Mouse (Mus musculus): ENCODE data around the gene Usp4.

The Usp4 gene

GRCm38 (mm10) chr9:108342301-108342831, 5.3 kb upstream of the Usp4 start:
- no peak for DNase-seq (ENCODE audit: low spot score)

DNA sequence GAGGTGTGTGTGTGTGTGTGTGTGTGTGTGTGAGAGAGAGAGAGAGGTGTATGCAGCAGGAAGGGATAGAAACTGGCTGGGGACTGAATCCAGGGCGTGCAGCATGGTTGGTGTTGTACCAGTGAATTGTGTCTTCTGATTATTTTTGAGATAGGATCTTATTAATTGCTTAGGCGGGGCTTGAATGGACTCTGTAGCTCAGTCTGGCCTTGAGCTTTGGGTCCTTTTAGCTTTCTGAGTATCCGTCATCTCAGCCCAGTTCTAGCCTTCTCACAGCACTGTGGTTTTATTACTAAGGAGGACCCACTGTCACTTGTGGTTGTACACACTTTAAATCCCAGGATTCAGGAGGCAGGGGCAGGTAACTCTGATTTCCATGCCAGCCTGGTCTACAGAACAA, 4.3 kb upstream of the Usp4 start:
- no peak for DNase-seq (ENCODE audit: low spot score)

GRCm38 (mm10) chr9:108343835-108344234, 3.8 kb upstream of the Usp4 start:
- no peak for DNase-seq (ENCODE audit: low spot score)

DNA sequence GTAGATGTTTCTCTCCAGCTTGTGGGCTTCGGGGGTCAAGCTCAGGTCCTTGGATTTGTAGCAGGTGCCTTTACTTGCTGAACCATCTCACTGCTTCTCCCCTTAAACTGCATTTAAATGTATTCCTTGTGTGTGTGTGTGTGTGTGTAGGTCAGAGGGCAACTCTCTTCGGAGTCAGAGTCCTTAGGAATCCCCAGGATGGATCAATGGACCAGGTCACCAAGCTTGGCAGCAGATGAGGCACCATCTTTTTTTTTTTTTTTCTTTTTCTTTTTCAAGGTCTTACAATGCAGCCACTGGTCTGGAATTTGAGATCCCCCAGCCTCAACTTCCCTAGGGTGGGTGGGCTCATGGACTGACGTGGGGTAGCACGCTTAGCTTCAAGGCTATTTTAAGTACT, 3.2 kb upstream of the Usp4 start:
- no peak for DNase-seq (ENCODE audit: low spot score)

GRCm38 (mm10) chr9:108347024-108347423, 629 bp upstream of the Usp4 start:
- DNase-seq (ENCODE audit: low spot score), result no peak

- DNase-seq (ENCODE audit: low spot score), result no peak
Observed at GRCm38 (mm10) chr9:108348290-108348680, 632 bp downstream of the Usp4 start.

DNA sequence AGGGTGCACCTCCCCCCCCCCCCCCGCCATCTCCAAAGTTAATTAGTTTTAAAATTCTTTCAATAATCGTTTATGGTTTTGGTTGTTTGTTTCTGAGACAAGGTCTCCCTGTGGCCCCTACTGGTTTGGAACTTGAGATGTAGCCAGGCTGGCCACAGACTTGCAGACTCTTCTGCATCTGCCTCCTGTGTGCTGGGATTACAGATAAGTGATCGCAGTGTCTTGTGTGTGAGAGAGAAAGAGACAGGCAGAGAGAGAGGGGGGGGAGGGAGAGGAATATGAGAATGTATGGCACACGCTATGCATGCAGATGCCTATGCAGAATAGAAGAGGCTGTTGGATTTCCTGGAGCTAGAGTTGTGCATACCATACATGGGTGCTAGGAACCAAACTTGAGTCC, 2.1 kb downstream of the Usp4 start:
- no peak for DNase-seq (ENCODE audit: low spot score)

DNA sequence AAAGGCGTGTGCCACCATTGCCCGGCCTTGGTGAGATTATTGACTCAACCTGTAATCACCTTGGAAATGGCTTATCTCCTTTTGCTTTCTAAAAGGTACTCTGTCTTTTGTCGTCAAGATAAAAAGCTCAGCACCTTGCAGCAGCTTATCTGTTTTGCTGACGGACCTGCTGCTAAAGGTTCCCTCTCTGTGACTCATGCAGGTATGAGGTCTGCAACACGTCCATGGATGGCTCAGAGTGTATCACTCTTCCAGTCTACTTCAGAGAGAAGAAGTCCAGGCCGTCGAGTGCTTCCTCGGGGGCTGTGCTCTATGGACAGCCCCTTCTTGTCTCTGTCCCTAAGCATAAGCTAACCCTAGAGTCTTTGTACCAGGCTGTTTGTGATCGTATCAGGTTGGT, 30.6 kb downstream of the Usp4 start:
- no peak for DNase-seq (ENCODE audit: low spot score)

- no peak for DNase-seq (ENCODE audit: low spot score)
Observed at GRCm38 (mm10) chr9:108378736-108379135, 31.1 kb downstream of the Usp4 start.

- no peak for DNase-seq (ENCODE audit: low spot score)
Observed at GRCm38 (mm10) chr9:108379294-108379693, 31.6 kb downstream of the Usp4 start.

GRCm38 (mm10) chr9:108381382-108381781, 33.7 kb downstream of the Usp4 start:
- DNase-seq (ENCODE audit: low spot score), result no peak

DNA sequence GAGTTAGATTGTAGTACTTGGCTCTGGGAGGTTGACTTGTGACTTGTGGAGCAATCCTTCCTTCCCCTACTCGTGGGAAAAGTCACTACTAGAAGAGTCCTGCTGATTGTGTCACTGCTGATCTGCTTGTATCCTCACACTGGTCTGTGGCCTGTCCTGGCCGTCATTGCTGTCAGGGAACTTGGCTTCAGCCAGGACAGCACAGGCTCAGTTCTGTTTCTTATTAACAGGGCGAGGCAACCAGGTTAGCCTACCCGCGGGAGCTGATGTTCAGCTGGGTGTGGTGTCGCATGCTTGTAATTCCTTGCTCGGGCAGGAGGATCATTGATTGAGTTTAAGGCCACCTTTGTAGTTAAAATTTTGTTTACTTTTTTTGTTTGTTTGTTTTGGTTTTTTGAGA, 37.4 kb downstream of the Usp4 start:
- DNase-seq (ENCODE audit: low spot score), result no peak

DNA sequence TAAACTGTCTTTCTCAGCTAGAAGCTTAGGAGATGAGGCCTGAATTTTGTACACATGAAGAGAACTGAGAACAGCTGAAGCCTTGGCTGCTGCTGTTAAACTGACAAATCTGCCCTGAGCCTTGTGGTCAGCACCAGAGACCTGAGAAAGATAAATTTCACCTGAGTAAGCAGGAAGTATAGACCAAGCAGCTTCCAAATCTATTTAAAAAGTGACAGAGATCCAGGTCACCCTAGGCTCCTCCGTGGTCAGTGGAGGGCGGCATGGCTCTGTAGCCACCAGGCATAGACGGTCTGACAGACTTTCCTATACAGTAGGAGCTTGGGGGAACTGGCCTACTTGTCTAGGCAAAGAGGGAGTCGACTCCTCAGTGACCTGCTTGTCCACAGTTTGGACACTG, 39.2 kb downstream of the Usp4 start:
- DNase-seq (ENCODE audit: low spot score), result no peak

DNA sequence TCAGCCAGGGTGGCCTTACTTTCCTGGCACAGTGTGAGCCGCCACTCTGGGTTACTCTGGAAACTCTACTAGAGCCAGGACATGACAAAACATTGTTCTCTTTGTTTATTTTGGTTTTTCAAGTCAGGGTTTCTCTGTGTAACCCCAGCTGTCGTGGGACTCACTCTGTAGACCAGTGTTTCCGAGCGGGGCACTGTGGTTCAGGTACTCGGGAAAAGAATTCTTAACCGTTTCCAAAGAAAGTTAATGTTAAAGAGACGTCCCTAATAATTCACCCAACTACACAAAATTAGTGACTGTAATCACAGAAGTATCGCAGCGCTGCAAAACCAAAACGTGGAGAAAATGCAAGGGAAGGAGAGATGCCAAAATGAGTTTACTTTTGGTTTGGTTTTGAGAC, 40.9 kb downstream of the Usp4 start:
- DNase-seq (ENCODE audit: low spot score), result no peak

- DNase-seq (ENCODE audit: low spot score), result no peak
Observed at GRCm38 (mm10) chr9:108389220-108389619, 41.6 kb downstream of the Usp4 start.

DNA sequence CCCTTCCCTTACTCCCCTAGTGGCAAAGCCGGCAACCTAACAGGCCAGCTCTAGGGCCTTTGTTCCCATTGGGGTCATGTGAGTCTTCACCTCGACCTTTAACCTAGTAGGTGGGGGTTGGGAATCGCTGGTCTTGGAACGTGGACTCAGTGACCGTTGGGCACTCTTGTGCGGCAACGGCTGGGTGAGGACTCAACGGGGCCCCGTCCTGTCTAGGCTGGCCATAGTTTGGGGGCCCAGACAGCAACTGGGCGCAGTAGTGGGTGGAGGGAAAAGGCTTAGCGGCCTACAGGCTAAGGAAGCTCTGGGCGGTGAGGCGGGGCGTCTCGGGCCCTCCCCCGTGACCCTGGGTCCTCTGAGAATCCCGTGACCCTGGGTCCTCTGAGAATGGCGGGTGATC, 45.0 kb downstream of the Usp4 start, which contains the start of gene 1700102P08Rik:
TSS of gene 1700102P08Rik (plus strand) at position 130 of the 400 bp plus-strand sequence.
- no peak for DNase-seq (ENCODE audit: low spot score)

- DNase-seq (ENCODE audit: low spot score), result no peak
Observed at GRCm38 (mm10) chr9:108394191-108394590, 46.5 kb downstream of the Usp4 start.

DNA sequence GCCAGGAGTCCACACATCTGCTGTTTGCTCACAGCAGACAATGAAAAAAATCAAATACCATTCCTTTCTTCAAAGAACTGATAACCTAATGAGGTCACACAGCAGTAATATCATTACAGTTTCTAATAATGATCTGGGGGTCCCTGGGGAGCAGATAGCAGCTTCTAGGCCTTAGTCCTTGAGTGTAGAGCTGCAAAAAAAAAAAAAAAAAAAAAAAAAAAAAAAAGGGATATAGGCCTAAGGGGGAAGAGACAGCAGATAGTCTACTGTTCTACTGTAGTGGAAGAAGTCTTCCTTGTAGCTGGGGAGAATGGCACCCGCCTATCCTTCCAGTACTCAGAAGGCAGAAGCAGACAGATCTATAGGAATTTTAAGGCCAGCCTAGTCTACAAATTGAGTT, 47.8 kb downstream of the Usp4 start:
- DNase-seq (ENCODE audit: low spot score), result no peak

- no peak for DNase-seq (ENCODE audit: low spot score)
Observed at GRCm38 (mm10) chr9:108398324-108398723, 50.7 kb downstream of the Usp4 start.

DNA sequence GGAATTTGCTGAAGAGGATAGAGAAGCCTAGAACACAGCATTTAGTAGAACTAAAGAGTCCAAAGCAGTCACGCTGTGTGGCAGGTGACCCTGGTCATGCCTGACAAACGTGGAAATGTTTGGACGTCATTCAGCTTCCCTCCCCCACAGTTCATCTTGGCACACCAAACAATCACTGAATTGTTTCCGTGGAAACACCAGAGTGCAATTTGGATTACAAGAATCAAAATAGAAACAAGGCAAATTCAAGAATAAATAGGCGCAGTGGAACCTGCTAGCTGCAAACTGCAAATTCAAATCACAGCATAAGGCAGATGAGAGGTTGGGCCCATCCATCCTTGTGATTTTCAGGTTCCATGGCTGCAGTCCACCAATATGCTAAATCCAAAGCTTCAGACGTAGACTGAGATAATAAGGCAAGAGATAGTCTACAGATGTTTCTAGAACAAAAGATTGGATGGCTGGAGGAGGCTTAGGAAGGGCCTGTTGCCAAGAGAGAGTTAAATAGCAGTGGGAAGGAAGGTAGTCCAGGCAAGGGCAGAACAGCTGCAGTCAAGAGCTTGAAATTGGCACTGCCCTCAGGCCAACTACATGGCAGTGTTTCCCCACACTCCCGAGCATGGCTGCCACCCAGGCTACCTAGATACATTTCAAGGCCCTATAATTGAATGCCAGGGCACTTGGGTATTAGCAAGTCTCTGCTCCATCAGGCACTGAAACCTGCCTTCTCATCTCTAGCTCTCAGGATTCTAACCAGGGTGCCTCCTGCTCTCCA, 53.7 kb downstream of the Usp4 start:
- DNase-seq (ENCODE audit: low spot score), result no peak

GRCm38 (mm10) chr9:108403081-108403480, 55.4 kb downstream of the Usp4 start:
- DNase-seq (ENCODE audit: low spot score), result no peak

GRCm38 (mm10) chr9:108404451-108404850, 56.8 kb downstream of the Usp4 start:
- no peak for DNase-seq (ENCODE audit: low spot score)

- no peak for DNase-seq (ENCODE audit: low spot score)
Observed at GRCm38 (mm10) chr9:108409535-108409934, 61.9 kb downstream of the Usp4 start.

- no peak for DNase-seq (ENCODE audit: low spot score)
Observed at GRCm38 (mm10) chr9:108411381-108411942, 63.8 kb downstream of the Usp4 start.
